Mouse (Mus musculus) mesoderm, embryonic 11.5 days (tissue): ENCODE measurements around the gene Zfp553.
A peak's percentile ranks its signal among the peaks of the same experiment; 100 is the strongest.

Source experiments
- DNase-seq: peaks from one replicate; pipeline ENCODE4 v3.0.0-alpha.2; 2012; ENCODE audit warnings: low read depth, low spot score

Gene Zfp553

DNA sequence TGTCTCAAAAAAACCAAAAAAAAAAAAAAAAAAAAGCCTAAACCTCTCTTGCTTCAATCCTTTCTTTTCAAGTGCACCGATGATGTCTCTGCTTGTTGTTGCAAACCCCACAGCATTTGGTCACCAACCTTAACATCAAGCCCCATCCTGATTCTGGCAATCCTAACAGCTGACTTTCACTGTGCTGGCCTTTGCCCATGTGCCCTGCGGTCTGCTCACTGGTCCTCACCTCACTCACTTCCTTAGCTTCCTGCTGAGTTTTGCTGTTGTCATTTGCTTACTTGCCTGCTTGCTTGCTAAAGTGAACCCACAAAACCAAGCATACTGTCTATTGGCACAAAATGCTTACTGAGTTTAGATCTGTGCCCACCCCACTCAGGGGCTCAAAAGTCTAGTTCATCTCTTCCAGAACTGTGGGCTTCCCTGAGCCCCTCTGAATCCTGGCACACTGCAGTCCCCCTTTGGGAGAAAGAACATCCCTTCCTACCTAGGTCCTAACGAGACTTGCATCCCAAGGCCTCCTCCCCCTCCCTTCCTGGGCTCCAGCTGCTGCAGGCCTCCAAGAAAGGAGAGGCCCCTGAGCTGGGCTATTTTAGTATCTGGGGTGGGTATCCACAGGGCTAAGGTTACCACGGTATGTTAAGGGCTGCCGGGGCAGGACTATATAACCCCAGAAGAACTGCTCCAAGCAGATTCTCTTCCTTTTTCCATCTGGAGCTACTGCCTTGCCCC, 21.7 kb upstream of the Zfp553 start:
- DNase-seq, result no peak

DNA sequence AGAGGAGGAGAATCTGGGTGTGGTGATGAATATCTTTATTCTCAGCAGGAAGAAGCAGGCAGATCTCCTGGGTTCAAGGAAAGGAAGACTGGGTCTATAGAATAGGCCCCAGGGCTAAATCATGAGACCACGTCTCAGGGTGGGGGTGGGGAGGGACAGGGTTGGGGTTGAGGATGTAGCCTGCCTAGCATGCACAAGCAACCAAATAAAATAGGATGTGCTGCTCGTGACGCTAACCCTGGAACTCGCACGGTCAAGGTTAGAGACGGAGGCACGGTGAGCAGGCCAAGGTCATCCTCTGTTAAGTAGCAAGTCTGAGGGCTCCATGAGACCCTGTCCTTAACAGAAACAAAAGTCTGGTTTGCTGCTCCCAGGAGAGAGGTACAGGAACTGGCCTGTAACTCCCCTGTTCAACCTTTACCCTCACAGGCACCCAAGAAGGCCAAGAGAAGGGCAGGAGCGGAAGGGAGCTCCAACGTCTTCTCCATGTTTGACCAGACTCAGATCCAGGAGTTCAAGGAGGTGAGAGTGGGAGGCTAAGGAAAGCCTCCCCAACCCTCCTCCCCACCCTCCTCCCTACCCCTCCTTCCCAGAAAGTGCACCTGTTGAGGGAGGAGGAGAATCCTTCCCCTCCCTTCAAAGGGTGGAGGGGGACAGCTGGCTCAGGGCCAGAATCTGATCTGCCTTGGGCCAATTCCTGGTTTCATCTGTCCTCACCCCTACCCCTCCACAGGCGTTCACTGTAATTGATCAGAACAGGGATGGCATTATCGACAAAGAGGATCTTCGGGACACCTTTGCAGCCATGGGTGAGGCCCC, 20.2 kb upstream of the Zfp553 start:
- no peak for DNase-seq

DNA sequence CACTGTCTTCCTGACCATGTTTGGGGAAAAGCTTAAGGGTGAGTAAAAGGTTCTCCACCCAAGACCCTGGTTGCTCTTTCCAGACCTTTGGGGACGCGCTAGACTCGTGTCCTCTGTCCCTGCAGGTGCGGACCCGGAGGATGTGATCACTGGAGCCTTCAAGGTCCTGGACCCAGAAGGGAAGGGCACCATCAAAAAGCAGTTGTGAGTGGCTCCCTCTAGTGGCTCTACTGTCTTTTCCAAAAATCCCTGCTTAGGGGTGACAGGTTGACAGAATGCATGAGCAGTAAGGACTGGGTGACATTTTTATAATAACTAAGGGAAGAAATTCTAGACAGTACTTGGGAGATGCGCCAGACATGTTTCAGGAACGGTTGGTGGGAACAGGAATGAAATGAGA, 19.4 kb upstream of the Zfp553 start:
- no peak for DNase-seq

DNA sequence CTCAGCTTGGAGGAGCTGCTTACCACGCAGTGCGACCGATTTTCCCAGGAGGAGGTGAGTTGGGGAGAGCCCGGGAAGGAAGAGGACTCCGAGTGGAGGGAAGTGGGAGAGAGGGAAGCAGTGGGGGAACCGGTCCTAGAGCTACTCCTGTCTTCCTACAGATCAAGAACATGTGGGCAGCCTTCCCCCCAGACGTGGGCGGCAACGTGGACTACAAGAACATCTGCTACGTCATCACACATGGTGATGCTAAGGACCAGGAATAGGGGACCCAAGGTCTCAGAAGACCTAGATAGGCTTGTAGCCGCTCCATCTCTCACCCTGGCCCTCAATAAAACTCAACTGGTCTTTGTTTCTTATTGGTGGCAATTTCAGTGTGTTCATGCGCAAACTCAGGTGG, 18.9 kb upstream of the Zfp553 start:
- no peak for DNase-seq

DNA sequence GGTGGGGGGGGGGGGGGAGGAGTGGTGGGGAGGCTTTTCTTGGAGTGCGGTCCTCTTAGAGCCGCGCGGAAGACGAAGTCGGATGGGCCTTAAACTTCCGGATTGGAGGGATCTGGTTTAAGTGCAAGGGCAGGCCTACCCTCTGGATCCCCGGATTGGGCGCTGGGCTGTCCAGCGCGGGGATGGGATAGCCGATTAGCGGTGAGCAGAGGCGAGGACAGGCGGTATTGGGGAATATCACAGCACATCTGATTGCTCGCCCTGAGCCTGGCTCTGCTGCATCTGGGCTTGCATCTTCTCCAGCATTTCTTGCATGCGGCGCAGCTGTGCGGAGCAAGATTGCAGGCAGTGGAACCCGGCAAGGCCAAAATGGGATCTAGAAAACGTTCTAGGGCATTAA, 18.3 kb upstream of the Zfp553 start:
- no peak for DNase-seq

GRCm38 (mm10) chr7:127214981-127215871, 17.6 kb upstream of the Zfp553 start:
- peak; percentile 78 for DNase-seq

- no peak for DNase-seq
Measured at GRCm38 (mm10) chr7:127216307-127216706, 16.6 kb upstream of the Zfp553 start.

DNA sequence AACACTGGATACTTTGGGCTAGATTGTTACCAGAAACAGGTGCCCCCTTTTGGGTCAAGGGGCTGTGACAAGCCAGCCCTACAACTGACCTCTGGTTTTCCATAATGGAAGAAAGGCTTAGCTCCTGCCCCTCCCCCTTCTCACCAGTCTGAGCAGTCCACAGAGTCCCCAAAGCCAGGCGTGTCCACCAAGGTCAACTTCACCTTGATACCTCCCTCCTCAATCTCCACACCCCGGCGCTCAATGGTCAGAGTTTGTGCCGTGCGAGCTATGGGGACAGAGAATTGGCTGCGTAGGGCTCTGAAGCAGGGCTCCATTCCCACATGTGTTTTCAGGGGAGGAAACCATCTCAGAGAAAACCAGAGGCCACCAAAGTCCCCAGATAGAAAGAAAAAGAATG, 15.4 kb upstream of the Zfp553 start:
- DNase-seq, result no peak

DNA sequence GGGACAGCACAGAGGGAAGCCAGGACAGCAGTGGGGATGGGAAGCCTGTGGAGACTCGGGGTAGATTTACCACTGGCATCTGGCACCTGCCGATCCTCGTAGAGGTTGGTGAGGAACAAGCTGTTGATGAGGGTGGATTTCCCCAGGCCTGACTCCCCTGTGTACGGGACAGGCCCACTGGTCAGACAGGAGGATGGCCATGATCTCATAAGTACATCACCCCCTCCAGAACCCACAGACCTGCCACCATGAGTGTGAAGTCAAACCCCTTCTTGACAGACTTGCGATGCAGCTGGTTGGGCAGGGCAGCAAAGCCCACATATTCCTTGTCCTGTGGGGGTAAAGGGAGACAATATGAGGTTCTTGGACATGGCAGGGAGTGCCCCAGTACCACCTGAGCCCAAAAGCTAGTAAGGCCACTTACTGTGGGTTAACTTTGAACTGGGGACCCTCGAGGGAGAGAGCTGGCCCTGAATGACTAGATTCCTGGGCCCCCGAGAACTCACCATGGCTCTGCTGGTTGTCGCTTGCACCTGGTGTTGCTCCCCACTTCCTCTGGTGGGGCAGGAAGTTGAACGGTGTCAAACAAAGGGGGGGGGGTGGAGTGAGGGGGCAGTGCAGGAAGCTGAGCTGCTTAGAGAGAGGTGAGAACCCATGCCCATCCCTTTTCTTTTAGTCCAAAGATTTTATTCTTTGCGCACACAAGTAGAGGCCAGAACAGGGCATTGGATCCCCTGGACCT, 14.8 kb upstream of the Zfp553 start:
- no peak for DNase-seq

DNA sequence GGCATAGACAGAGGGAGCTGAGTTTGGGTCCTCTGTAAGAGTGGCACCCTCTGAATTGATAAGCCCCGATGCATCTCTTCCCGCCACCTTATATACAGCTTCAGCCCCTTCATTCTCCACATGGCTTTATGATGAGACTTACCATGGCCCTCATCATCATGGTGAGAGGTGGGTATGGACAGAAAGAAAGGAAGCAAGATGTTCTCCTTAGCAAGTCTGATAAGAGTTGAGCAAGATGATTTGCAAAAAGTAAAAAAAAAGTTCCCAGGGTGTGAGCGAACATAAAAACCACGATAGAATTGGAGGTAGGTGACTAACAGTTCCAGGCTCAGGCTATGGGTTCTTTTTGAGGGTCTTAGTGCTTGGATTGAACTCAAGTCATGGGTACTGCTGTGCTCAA, 14.2 kb upstream of the Zfp553 start:
- no peak for DNase-seq

DNA sequence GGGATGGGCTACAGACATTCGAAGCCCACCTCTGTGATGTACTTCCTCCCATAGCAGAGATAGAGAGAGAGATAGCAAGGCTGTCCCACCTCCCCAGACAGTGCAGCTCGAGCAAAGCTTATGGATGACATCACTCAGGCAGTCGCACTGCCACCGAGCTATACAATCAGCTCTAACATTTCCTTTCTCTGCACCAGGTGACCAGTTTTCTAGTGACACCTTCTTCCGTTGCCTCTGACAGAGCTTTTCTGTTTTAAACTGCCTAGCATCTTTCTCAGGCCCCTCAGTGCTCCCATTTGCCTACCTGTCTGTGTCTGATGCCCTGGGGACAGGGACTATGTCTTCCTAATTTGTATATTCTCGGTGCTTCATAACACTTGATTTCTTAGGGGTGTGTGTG, 12.4 kb upstream of the Zfp553 start:
- no peak for DNase-seq

DNA sequence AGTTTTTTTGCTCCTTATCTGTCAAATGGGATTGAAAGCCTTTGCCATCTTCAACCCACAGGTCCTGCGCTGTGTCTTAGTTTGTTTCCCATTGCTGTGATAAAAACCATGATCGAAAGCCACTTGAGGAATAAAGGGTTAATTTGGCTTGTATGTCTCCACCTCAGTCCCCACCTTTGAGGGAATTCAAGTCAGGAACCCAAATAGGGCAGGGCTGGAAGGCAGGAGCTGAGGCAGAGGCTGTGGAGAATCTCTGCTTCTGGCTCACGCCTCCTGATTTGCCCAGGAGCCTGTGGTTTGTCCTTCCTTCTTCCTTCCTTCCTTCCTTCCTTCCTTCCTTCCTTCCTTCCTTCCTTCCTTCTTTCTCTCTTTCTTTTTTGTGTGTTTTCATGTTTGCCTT, 9.8 kb upstream of the Zfp553 start:
- no peak for DNase-seq

- no peak for DNase-seq
Measured at GRCm38 (mm10) chr7:127223515-127224478, 9.1 kb upstream of the Zfp553 start.

- DNase-seq, result no peak
Measured at GRCm38 (mm10) chr7:127224616-127225015, 8.2 kb upstream of the Zfp553 start.

GRCm38 (mm10) chr7:127225147-127225995, 7.5 kb upstream of the Zfp553 start:
- no peak for DNase-seq

GRCm38 (mm10) chr7:127228615-127229303, 4.1 kb upstream of the Zfp553 start:
- DNase-seq, result peak; percentile 78

DNA sequence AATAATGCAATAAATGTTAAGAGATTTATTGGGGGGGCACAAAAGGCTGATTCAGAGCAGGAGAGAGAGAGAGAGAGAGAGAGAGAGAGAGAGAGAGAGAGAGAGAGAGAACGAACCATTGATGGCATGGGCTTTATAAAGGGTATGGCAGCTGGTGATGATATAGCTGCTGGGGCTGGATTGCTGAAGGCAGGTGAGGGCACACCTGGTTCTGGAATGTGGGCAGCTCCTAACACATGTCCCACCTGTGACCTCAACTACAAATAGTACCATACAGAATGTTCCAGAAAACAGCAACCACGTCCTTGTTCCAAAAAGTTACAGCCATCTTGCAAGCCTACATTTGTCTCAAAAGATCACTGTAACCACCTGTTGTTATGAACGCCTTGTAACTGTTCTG, 1.5 kb upstream of the Zfp553 start:
- DNase-seq, result no peak

DNA sequence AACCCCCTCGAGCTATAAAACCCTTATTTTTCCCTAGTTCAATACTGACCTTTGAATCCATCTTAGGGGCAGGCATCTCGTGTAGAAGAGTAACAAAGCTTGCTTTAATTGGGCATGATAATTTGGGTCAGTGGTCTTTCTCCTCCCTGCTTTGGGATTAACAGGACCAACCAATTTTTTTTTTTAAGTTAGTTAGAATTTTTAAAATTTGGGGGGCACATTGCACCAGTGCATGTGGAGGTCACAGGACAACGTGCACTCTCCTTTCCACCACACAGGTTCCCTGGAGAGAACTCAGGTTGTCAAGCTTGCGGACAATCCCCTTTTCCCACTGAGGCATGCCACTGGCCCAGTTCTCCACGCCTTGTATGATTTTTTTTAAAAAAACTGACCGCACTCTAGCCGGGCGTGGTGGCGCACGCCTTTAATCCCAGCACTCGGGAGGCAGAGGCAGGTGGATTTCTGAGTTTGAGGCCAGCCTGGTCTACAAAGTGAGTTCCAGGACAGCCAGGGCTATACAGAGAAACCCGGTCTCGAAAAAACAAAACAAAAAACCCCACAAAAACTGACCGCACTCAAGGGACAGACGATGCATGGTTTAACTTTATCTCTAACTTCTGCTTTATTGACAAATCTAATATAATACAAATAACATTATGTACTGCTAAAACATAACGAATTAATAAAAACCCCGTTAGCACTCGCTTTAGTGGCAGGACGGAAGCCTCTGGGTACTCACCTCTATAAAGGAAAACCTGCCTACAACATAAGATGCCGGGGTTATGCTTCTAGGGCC, 837 bp upstream of the Zfp553 start:
- DNase-seq, result no peak
